Mouse (Mus musculus) CH12.LX (cell line): ENCODE data around the gene 2310057M21Rik.

Experiments used
- CTCF ChIP-seq, 2 experiments: IDR thresholded peaks in 1 of 2; conservative IDR thresholded peaks in 1 of 2; 2 replicates each; pipeline ENCODE4 v1.5.1; 2011 to 2012; ENCODE audit warnings: low read depth in 2 of 2, low read length in 2 of 2, improper control_type of control experiment in 1 of 2, inconsistent platforms in 1 of 2, mild to moderate bottlenecking in 1 of 2, moderate library complexity in 1 of 2
- E2F4 ChIP-seq: IDR thresholded peaks from 2 replicates; pipeline ENCODE4 v1.6.1; 2011; ENCODE audit warnings: low read depth, low read length, improper control_type of control experiment; ENCODE audit not compliant: insufficient replicate concordance
- JUN ChIP-seq: IDR thresholded peaks from 2 replicates; pipeline ENCODE4 v1.6.1; 2011; ENCODE audit warnings: low read depth, mild to moderate bottlenecking, low read length, improper control_type of control experiment, moderate library complexity; ENCODE audit not compliant: insufficient read depth
- MAFK ChIP-seq: IDR thresholded peaks from 2 replicates; pipeline ENCODE4 v1.6.1; 2011; ENCODE audit warnings: low read length, improper control_type of control experiment; ENCODE audit not compliant: insufficient replicate concordance
- POLR2AphosphoS2 ChIP-seq: IDR thresholded peaks from 2 replicates; pipeline ENCODE4 v1.6.1; 2011; ENCODE audit warnings: low read depth, low read length, improper control_type of control experiment
- RAD21 ChIP-seq: IDR thresholded peaks from 2 replicates; pipeline ENCODE4 v1.6.1; 2011; ENCODE audit warnings: low read depth, mild to moderate bottlenecking, low read length, improper control_type of control experiment, moderate library complexity
- SIN3A ChIP-seq: IDR thresholded peaks from 2 replicates; pipeline ENCODE4 v1.6.1; 2012; ENCODE audit warnings: low read length, improper control_type of control experiment, inconsistent platforms

DNA sequence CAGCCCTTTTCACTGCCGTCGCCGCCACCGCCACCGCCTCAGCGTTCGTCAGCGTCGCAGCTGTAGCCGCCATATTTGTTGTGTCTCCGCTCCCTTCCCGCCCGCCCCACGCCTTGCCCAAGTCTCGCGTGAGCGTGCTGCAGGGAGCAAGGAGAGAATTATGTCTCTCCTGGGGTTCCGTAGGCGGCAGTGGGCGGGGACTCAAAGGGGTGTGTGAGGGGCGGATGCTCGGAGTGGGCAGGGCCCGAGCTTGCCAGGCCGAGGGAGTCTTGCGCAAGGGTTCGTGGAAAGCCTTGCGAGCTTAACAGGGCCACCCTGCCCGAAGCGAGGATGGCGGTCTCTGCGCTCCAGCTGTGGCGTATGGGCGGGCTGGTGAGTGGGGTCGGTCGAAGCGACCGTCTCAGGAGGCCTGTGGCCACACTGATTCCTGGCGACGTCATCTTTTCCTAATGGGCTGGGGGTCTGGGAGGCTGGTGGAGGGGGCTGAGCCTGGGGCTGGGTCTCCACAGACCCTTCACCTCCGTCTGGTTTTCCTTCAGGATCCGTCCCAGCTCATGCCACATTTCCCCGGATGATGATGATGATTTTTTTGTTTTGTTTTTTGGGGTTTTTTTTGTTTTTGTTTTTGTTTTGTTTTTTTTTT is 48.0 kb upstream of the 2310057M21Rik start, which contains the start of the genes Ikzf5 and Acadsb:
- TF ChIP-seq MAFK (no peak), RAD21 (no peak), SIN3A (peak; percentile 89; the same call in 1 of the 2 replicates), POLR2AphosphoS2 (no peak), CTCF (conservative IDR thresholded peaks at IDR 0.05 in 1 of 2, IDR thresholded peaks at IDR 0.05 in 1 of 2; ENCODE audit: low read depth in 2 of 2, low read length in 2 of 2) (no peak), JUN (no peak), E2F4 (no peak)
